Mouse (Mus musculus) gastrocnemius, postnatal 36 days (tissue): ENCODE measurements around the gene Fxyd6. TPM values are rescaled to one million over a fixed set of nuclear protein-coding genes. Genes with fewer than 3 reads are reported as not detected.
A peak's percentile ranks its signal among the peaks of the same experiment; 100 is the strongest.

Experiments used
- DNase-seq, 2 experiments: peaks; one replicate each; pipeline ENCODE4 v3.0.0; 2022
- intact Hi-C: fragments of 180-260 bp; cut with DNase I; formaldehyde crosslinking; loops from one replicate; pipeline ENCODE4 v1.15.1; 2025
- long read RNA-seq, 2 experiments: library from polyadenylated mRNA; stranded (forward); transcript quantifications; one replicate each; pipeline ENCODE4 v2.0.0; 2021
- total RNA-seq, 2 experiments: library from RNA; stranded (reverse); gene quantifications; 2 replicates each; pipeline ENCODE4 v1.2.3; 2021

Fxyd6 gene
- total RNA-seq = 10 to 100 TPM; 24.2 to 33.4 TPM
- long read RNA-seq, experiment 1, transcript Fxyd6-201 (8 exons, 1,788 nt) = minor isoform, 19 of 59 reads
- long read RNA-seq, experiment 1, transcript Fxyd6-203 (8 exons, 1,789 nt) = major isoform, 27 of 59 reads
- long read RNA-seq, experiment 1, partial matches to known transcripts = 2 of 59 reads
- long read RNA-seq, experiment 1, other reads (novel, unspliced or antisense) = 11 of 59 reads
- long read RNA-seq, experiment 2, transcript Fxyd6-201 (8 exons, 1,788 nt) = minor isoform, 15 of 92 reads
- long read RNA-seq, experiment 2, transcript Fxyd6-203 (8 exons, 1,789 nt) = major isoform, 50 of 92 reads
- long read RNA-seq, experiment 2, partial matches to known transcripts = 2 of 92 reads
- long read RNA-seq, experiment 2, other reads (novel, unspliced or antisense) = 25 of 92 reads

DNA sequence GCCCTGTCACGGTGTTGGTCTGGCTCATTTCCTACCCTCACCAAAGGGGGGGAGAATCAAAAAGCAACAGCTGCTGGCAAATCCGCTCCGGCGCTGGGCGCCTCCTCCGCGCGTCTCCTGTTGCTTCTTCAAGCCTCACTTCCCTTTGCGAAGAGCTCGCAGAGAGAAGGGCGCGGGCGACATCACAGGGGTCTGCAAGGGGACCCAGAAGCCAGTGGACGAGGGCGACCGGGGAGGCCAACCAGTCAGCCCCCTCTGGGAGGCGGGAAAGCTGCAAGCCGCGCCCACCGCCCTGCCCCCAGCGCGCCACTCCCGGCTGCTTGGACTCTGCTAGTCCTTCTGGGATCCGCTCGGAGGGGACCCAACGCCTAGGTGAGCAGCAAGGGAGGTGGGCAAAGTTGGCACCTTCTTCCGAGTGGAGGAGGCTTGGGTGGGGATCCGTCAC is at the start of gene Fxyd6:
Gene Fxyd6, plus strand, starts transcription at position 69 of the 445 bp plus-strand sequence.
- intact Hi-C loops = no loop called here
- DNase-seq = peak; percentile 34 to 44

- intact Hi-C loops = no loop called here
- no peak for DNase-seq
These were observed 48.5 kb upstream of the Fxyd6 start for GRCm38 (mm10) chr9:45321465-45321864.

GRCm38 (mm10) chr9:45321946-45322430 is 48.0 kb upstream of the Fxyd6 start:
- DNase-seq = no peak
- intact Hi-C loops = no loop called here

GRCm38 (mm10) chr9:45326390-45326789 is 43.6 kb upstream of the Fxyd6 start:
- intact Hi-C loops = no loop called here
- no peak for DNase-seq

- intact Hi-C loops = no loop called here
- DNase-seq = no peak
These were observed 41.7 kb upstream of the Fxyd6 start for GRCm38 (mm10) chr9:45328263-45328662.

DNA sequence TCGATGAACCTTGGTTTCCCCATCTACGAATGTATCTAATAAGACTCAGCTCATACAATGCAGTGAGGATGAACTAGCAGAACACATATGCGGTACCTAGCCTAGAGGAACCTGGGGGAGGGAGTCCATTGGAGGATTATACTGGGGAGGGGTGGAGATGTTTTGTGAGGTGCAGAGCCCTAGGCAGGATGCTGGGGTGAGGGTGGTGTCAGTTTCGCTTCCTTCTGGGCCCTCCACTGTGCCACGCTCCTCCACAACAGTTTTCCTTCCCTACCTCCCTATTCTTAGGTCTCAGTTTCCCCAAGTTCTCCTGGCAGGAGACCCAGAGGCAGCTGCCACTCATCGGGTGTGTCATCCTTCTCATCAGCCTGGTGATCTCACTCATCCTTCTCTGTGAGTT is 40.4 kb upstream of the Fxyd6 start:
- no peak for DNase-seq
- intact Hi-C loops = no loop called here

DNA sequence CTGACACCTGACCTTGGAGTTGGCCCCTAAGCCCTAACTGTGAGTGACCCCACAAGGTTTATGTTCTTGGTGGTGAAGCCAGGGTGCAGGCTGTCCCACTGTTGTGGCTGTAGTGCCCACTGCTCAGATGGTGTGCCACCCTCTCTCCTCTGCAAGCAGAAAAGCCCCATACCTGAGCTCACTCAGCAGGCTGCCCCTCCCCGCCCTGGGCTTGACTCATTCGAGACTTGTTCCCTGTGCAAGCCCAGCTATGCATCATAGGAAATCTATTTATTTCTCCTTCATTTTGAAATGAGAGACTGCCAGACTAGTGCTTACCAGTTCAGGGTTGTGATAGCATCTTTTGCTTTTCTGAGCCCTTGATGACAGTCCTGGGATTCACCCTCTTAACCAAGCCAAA is 32.6 kb upstream of the Fxyd6 start:
- intact Hi-C loops = no loop called here
- DNase-seq = no peak

- intact Hi-C loops = no loop called here
- no peak for DNase-seq
These were observed 26.9 kb upstream of the Fxyd6 start for GRCm38 (mm10) chr9:45343066-45343465.

- DNase-seq = no peak
- intact Hi-C loops = loop anchor here (1.0 to 5.0 kb wide), 2 partner anchors 38 to 44 kb away; no protein-coding TSS in a partner anchor
These were observed 24.5 kb upstream of the Fxyd6 start for GRCm38 (mm10) chr9:45345516-45345915.

DNA sequence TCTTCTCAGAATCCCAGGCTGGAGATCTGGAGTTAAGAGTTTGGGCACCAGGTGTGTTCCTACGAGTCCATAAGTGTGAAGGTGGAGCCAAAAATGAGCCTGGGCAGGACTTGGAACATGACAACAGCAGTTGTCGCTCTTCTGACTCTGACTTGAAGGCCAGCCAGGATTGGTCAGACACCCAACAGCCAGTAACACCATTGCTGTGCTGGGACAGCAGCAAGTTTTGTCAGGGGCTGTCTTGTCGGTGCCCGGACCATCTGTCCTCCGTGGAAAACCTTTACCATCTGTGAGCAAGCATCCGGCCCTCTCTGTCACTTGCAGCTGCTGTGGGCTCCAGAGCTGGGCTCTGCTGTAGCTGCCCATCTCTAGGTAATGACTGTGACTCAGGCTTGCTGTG is 23.7 kb upstream of the Fxyd6 start:
- intact Hi-C loops = loop anchor here (5.0 kb wide), 1 partner anchor 39 kb away; no protein-coding TSS in a partner anchor
- no peak for DNase-seq

- no peak for DNase-seq
- intact Hi-C loops = loop anchor here (5.0 kb wide), 1 partner anchor 41 kb away; no protein-coding TSS in a partner anchor
These were observed 21.4 kb upstream of the Fxyd6 start for GRCm38 (mm10) chr9:45348560-45348959.

- no peak for DNase-seq
- intact Hi-C loops = loop anchor here (5.0 kb wide), 1 partner anchor 42 kb away; no protein-coding TSS in a partner anchor
These were observed 20.8 kb upstream of the Fxyd6 start for GRCm38 (mm10) chr9:45349181-45349580.

DNA sequence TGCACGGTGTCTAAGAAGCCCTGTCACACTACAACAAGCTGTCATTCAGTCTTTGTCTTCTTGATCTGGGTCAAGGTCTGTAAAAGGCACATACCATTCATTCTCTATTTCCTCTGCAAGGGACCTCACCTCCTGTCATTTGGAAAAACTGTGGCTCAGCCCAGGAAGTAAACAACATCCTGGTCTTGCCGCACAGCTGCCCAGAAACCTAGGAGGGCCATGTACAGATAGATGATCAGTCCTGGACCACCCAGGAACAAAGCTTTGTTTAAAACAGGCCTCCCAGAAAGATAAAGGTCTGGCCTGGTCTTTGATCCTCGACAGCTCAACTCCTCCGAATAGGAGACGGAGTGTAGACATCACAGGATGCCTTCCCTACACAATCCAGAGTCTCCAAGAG is 20.1 kb upstream of the Fxyd6 start:
- intact Hi-C loops = loop anchor here (5.0 kb wide), 1 partner anchor 43 kb away; no protein-coding TSS in a partner anchor
- no peak for DNase-seq

DNA sequence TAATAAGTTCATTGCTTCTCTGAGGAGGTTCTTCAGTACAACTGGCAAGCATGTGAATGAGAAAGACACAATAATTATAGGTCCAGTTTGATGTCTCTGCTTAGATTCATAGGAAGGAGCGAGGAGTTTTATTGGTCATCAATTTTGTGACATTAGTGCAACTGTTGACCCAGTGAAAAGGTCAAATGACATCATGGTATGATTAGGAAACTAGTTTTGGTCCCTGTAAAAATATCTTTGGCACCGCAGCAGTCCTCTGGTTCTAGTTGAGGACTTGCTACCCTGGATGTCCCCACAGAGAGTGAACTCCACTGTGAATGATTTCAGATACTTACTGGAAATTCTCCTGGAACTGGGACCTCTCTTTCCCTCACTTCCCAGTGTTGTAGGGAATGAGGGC is 14.8 kb upstream of the Fxyd6 start:
- DNase-seq = no peak
- intact Hi-C loops = no loop called here

GRCm38 (mm10) chr9:45358356-45358755 is 11.6 kb upstream of the Fxyd6 start:
- intact Hi-C loops = no loop called here
- no peak for DNase-seq

GRCm38 (mm10) chr9:45362051-45362461 is 7.9 kb upstream of the Fxyd6 start:
- DNase-seq = no peak
- intact Hi-C loops = no loop called here

GRCm38 (mm10) chr9:45363639-45364214 is 6.3 kb upstream of the Fxyd6 start:
- intact Hi-C loops = no loop called here
- no peak for DNase-seq

DNA sequence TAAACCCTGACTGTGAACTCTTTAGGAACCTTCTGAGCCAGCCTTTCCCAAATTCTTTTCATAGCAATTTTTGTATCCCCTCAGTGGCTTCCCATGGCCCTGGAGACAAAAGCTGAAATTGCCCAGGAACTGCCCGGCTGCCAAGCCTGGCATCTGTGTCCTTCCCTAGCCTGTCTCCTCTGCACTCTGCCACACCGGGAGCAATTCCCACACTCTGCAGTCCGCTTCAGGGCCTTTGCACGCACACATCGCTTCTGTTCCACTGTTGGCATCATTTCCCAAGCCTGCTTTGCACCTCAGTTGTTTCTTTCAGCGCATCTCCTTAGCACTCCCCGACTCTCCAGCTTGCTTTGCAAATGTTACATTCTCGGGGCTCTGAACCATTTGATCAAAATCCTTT is 2.3 kb upstream of the Fxyd6 start:
- DNase-seq = no peak
- intact Hi-C loops = no loop called here

DNA sequence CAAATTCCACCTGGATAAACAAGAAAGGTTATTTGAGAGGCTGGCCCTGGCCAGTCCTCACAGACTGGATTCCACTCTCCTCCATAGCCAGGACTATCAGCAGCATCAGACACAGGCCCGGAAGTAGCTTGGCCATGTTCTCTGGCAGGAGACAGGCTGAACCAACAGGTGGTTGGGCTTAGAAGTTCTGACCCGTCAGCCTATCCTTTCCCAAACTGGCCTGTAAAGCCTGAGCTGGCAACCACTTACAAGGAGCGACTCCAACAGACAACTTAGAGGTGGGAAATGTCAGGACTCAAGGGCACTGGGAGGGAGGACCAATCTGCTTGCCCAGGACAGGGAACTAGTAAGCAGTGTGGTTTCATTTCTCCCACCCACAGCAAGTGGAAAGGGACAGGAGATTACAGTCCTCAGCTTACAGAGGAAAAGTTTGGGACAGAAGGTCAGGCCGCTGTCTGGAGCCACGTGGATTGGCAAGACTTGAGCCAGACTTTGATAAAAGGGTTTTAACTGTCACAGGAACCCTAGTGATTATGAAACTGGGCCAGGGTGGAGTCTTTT is 1.6 kb upstream of the Fxyd6 start:
- DNase-seq = peak in 1 of 2 experiments; percentile 26
- intact Hi-C loops = no loop called here

DNA sequence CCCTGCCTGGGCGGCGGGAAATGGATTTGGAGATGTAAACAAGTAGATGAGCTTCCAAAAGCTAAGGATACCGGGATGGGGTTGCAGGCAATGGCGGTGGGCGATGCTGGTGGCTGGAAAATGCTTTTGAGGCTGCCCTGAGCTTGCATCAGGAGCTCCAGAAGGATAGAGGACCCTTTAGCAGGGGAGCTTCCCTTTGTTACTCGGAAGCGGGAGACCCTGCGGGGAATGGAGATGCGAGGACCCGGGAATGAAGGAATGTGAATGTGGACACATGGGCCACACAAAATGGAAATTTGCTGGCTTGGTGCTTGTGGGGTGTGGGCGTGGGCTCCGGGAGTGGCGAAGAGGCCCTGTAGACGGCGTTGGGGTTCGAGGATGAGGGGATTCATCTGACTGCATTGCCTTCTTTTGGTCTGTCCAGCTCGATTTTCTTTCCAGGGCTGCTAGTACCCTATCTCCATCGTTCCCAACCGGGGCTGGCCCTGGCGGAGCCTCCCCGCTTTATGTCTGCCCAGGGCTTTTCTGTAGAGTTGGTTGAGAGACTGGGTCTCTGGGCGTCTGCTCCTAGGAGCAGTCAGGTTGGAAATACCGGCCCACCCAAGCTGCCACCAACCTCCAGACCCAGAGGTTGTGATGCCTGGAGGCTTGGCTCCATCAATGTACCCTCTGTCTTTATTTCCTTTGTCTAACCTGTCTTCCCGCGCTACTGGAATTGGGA is 791 bp downstream of the Fxyd6 start:
- DNase-seq = no peak
- intact Hi-C loops = no loop called here

DNA sequence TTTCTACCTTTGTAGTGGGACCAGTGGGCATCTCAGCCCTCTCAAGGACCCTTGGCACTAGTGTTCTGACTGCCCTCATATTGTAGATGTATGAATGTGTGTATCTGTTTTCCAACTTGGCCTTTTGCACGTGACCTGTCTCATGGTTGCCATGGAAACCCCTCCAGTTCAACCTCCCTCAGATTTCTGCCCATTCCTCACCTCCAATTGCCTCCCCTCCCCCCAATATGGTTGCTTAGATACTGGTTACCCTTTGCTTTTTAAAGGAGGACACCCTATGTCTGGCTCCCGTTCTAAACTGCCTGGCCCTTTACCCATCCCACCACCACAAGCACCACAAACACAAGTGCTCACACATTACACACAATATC is 1.3 kb downstream of the Fxyd6 start:
- DNase-seq = no peak
- intact Hi-C loops = no loop called here
